Mouse (Mus musculus) neutrophil, adult 59 days (primary cell): Measurements from ENCODE around the gene Gm10488. TPM values are rescaled to one million over a fixed set of nuclear protein-coding genes. Genes with fewer than 3 reads are reported as not detected.

Experiments used
- total RNA-seq, 2 experiments: library from RNA; stranded (reverse); gene quantifications; 1 replicate in 1 of 2; 2 replicates in 1 of 2; pipeline ENCODE4 v1.2.4; 2023

Gene Gm10488
- total RNA-seq = not detected

GRCm38 (mm10) chrX:29976014-29976413, at the start of gene Gm10488:
TSS of gene Gm10488 (plus strand) at chrX:29976314.

